Mouse (Mus musculus) layer of hippocampus, adult 8-10 months (tissue): ENCODE data around the gene Tab2. TPM values are rescaled to one million over a fixed set of nuclear protein-coding genes. Genes with fewer than 3 reads are reported as not detected.
"Not testable (repeated sequence)": the region's sequence is repeated elsewhere in the genome, so short reads cannot be mapped to it uniquely, and the experiment has no call there.

Experiments
- DNase-seq, 2 experiments: peaks; one replicate each; pipeline ENCODE4 v3.0.0; 2022; ENCODE audit warnings: low spot score in 2 of 2
- total RNA-seq, 4 experiments: library from RNA; stranded (reverse); gene quantifications; 2 replicates each; pipeline ENCODE4 v1.2.4; 2022

Gene Tab2
- total RNA-seq, 4 experiments from 2014 or later: 61.6 to 69.0 (median 66.4) TPM

DNA sequence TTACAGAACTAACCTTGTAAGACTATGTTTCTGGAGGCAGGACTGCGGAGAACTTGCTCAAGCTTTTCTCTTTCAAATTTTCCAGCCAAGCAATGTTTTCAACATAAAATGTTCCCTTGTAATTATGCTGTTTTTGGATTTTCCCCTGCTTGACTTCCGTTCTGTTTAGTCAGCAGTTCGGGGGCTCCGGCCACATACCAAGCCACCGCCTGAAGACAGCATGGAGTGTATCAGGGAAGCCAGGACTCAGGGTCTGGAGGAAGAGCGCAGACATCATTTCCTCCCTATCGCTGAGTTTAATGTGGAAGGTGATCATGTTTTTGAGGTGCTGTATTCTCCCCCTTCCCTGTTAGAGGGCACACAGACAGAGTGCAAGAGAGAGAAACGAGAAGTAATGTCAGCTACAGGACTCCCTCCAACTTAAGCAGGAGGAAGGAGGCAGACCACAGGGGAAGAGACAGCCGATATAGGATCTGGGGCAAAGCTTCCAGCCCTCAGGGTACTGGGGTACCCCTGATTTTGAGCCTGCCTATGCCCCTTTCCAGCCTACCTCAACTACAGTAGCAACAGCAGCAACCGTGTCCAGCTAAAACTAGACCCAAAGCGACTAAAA lies 67.7 kb downstream of the Tab2 start:
- no peak for DNase-seq

DNA sequence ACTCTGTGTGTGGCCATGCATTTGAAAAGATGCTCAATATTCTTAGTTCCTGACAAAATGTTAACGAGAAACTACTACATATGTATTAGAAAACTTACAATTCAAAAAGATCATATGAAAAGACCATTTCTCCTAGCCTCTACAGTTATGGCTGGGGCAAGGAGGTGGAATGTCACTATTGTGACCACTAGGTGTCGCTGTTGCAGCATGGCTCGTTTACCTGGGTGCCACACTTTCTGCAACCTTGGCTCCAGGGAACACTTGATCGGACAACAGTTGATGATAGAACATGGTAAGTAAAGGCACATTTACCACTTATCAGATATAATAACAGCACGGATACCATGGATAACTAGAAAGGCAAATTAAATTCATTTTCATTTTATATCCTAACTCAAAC lies 72.5 kb downstream of the Tab2 start:
- peak in 1 of 2 experiments; percentile 81 for DNase-seq

DNA sequence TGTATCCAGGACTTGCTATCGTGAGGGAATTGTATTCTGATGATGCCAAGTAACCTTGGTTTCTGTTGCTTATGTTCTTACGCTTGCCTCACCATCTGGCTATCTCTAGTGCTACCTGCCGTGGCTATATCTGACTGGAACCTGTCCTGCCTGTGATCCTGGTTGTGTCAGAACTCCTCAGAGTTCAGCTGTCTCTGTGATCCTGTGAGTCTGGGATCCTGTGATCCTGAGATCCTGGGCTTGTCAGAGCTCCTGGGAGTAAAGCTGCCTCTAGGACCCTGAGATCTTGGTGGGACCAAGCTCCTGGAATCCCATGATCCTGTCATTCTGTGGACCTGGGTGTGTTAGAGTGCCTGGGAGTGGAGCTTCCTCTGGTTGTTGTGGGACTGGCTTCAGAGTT lies 74.1 kb downstream of the Tab2 start:
- no peak for DNase-seq

DNA sequence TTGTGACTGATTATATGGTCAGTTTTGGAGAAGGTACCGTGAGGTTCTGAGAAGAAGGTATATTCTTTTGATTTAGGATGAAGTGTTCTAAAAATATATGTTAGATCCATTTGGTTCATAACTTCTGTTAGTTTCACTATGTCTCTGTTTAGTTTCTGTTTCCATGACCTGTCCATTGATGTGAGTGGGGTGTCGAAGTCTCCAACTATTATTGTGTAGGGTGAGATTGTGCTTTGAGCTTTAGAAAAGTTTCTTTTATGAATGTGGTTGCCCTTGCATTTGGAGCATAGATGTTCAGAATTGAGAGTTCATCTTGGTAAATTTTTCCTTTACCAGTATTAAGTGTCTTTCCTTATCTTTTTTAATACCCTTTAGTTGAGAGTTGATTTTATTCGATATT lies 75.7 kb downstream of the Tab2 start:
- not testable (repeated sequence) for DNase-seq

DNA sequence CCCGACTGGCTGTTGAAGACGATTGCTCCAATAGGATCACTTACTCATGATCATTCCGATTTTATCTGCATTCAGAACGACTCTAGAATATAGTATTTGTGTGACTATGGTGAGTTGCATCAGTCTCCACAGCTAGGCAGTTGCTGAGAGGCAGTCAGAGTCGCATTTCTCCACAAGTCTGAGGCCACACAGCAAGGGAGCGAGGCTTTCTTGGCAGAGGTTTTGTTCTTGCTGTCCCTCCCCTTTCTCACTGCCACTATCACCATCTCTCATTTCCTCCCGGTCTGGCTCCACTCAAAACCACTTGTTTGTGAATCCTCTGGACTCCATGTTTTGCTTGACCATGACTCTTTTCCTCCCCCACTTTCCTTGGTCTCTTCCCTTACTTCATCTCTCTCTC lies 81.8 kb downstream of the Tab2 start:
- no peak for DNase-seq

DNA sequence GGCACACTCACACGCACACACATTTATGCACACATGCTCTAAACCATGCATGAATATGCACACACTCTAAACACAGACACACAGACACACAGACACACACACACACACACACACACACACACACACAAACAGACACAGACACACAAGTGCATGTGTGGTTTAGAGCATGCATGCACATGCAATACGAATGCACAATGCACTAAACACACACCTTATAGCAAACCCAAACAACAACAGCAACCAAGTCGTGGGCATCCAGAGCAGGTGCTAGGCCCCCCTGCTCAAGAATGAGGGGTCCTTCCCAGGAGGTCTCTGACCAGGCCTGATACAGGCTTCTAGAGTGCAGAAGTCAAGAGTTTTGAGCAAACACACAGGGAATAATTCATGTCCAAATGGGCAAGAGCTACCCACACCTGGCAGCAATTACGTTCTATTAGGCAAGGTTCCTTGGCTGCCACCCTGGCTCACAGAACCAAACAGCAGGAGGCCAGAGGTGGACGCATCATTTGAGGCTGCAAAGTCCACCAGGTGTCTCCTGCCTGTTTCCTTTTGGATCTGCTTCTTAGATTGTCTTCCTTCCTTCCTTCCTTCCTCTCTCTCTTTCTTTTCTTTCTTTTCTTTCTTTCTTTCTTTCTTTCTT lies 84.5 kb downstream of the Tab2 start:
- DNase-seq: no peak

DNA sequence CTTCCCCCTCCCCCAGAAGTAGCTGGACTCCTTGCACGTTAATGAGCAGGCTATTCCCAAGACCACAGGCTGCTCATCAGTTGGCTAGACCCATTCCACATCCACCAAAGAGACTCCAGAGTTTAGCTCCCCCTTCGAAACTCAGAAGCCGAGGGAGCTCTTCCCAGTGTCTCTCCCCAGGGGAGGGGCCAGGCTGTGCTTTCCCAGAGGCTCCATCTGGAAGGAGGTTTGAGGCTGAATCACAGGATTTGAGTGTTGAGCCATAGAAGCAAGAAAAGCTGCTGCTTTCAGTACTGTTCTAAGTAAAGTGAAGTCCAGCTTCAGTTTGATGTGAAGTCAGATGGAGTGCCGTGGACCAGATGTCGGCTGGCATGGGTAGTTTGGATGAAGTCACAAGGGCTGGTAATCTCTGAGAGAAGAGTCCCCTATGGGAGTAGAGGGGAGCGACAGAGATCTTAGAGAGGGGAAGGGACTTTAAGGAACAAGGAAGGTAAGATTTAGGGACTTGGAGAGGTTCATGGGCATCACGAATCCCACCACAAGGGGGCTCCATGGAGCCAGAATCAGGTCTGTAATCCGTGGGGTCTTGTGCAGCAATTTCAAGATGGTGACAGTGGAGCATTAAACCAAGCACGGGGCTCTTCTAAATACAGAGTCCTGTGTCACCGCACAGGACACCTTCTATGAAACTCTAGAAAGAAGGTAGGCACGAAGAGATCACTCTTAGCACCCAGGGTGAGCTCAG lies 85.3 kb downstream of the Tab2 start:
- DNase-seq: peak; percentile 56 to 57

DNA sequence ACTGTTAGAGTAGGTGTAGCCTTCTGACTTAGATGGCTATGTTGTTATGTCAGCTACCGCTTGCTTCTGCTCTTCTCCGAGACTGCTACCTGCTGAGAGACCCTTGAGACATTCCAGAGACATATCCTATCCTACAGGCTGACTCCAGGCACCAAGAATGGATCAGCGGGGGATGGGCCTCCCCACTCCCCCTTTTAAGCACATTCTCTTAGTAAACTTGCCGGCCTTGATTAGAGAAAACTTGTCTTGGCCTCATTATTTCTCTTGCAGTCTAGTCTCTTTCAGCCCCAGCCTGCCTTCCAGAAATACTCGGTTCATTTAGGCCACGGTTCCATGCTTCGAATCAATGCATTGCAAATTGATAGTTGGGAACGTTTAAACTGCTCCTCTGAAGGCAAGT lies 86.3 kb downstream of the Tab2 start:
- DNase-seq: no peak

DNA sequence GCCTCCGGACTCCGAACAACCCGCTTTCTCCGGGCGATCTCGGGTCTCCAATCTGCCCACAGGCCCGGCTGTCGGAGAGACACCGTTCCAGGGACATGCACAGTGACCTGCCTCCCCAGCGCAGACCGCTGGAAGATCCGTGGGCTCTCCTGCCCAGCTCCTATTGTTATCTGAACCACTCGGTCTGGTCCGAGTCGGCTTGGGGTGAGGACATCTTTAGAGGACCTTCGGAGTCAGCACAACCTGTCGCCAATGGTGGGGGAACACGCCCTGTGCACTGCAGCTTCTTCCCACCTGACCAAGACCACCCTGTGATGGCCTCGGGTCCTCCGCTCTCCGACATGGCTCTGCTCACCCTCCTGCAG lies 88.4 kb downstream of the Tab2 start:
- DNase-seq: no peak

DNA sequence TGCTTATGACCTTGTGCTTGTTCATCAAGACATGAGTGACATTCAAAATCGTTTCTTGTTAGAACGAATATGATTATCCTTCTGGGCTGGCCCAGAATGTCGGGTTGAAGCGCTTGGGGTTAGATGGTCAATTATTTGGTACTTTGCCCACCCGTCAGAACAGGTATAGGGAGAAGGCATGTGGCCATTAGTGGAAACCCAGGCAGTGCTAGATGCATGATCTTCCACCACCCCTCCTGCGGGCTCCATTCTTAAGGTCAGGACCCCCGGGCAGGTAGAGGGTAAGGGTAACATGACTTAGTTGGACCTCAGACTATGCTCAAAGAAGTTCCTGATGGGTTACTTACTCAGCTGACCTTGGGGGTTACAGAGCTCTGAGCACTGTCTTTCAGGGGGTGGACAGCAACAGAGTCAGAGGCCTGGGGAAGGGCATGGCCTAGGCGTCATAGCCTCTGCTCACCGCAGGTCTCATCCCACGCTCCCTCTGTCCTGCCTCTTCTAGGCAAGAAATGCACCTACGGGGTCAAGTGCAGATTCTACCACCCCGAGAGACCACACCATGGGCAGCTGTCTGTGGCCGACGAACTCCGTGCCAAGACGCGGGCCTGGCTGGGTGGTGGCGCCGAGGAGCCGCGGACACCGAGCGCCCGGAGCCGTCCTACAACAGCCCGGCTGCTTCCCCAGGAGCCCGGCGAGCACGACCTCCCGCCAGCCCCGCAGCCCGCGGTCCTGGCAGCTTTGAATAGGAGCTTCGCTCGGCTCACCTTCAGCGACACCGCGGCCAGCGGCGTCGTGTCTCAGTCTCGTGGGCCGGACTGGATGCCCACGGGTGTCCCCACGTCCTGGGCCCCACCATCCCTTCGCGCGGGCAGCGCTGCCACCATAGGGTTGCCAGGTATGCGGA lies 89.0 kb downstream of the Tab2 start:
- no peak for DNase-seq

DNA sequence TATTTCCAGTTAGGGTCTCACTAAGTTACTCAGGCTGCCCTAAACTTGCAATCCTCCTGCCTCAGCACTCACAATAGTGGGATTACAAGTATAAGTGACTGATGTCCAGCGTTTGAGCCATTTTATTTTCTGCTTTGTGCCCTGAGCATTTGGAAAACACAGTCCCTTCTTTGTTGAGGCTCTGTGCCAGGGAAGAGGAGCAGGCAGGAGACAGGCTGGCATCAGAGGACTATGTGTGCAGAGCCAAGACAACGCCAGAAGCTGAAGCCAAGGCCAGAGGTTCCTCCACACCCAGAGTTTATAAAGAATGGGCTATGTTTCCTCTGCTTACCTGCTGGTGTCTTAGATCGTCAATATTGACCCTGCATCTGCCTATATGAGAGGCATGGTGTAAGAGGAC lies 91.2 kb downstream of the Tab2 start:
- no peak for DNase-seq

DNA sequence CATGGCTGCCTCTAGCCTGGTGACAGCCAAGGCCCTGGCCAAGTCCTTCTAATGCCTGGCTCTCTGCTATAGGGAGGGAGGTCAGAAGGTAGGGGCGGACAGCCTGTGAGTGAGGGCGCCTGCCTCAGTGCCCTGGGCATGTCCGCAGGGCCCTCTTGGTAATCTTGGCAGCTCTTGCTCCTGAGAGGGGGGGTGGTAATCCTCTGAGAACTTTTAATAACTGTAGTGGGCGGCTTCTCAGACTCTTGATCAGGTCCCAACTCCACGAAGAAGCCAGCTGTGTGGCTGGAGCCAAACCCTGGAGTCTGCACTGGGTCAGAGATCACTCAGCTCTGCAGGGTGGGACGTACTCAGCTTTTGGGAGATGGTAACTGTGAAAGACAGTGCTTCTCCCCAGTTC lies 91.8 kb downstream of the Tab2 start:
- DNase-seq: no peak

DNA sequence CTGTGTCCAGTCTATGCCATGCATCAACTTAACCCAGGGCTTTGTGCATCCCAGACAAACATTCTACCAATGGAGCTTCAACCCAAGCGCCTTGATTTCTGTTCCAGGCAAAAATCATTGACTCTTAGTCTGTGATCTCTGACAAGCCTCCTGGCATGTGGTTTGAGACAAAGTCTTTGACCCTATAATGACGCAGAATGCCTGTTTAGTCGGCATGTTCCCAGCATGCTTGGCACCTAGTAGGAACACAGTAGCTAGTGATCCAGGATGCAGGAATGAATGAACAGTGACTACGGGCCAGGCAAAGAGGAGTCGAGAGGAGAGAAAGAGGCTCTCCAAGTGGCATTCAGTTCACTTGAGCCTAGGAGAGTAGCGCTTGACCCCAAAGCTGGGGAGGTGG lies 92.6 kb downstream of the Tab2 start:
- no peak for DNase-seq

DNA sequence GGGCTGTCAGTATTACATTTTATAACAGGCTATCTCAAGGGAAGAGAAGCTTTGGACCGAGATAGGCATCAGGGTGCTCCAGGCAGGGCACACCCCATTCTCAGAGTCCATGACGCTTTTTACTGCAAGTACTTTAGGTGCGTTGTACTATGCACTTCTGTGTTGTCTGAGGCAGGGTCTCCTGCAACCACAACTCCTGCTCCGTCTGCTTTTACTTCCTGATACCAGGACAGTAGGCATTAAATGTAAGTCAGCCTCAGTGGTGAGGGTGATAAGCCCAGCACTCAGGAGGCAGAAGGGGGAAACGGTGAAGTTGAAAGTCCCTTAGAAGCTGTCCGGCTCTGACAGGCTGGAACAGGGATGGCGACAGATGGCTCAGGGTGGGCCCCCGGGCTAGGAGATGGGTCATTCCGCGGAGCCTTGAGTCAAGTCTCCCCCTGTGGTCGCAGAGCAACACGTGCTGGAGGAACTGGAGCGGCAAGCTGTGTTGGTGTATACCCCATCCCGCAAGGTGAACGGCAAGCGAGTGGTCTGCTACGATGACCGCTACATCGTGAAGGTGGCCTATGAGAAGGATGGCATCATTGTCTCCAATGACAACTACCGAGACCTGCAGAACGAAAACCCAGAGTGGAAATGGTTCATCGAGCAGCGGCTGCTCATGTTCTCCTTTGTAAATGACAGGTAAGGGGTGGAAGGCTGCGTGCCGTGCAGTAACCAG lies 93.9 kb downstream of the Tab2 start:
- DNase-seq: no peak

DNA sequence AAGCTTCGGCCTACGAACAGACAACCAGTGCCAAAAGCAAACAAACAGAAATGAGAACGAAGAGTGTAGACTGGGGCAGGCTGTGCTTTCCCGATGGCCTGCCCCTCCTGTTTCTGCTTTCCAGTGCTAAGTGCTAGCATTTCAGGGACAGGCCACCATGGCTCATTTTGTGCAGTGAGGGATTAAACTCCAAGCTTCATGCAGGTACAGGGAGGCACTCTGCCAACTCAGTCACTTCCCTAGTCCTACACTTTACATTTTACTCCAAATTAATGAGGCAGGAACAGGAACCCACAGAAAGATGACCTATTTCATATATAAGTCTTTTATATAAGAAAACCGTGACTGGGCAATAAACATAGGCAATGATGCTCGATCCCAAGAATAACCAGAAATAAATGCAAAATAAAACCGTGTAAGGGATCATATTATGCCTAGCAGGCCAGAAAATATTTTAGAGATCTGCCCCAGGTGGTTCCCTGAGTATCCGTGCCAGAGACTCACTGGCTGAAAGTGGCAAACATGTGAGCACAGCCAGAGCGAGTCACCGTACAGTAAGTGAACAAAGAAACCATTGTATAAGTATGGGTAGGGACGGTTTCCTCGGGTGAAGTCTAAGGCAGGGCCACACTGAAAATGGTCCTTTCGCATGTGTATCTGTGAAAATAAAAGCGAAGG lies 94.6 kb downstream of the Tab2 start:
- DNase-seq: no peak

DNA sequence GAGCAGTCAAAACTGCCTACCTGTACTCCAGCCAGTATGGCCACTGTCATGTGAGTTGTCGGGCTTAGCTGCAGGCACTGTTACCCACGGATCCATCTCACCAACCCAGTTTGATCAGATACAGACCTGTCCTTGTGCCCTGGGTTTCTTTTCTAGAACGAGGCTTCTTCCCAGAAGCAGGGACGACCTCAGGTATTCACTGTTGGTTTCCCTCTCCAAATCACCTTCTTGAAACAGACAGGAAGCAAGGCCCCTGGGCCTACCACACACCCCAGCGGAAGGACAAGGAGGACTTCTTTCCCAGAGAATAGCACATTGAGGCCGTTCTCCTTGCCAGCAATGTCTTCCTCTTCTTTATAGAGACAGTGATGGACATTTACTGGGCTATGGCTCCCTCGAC lies 95.5 kb downstream of the Tab2 start:
- DNase-seq: no peak
